Mouse (Mus musculus) heart, adult 2 months (tissue): ENCODE measurements at regions not wholly inside any gene's neighbourhood (a gene's known extent, or its start where the extent isn't known, plus 50 kb on each side); places are given as distances from the start of the nearest gene placed in this dataset.

Source experiments
- CTCF ChIP-seq: fragments of 200-600 bp; IDR thresholded peaks from 2 replicates; pipeline ENCODE4 v1.8.1; 2022; ENCODE audit warnings: antibody characterized with exemption, mild to moderate bottlenecking, moderate library complexity
- EP300 ChIP-seq: fragments of 200-500 bp; IDR thresholded peaks from 2 replicates; pipeline ENCODE4 v1.6.1; 2011; ENCODE audit warnings: low read depth, low read length, control low read depth; ENCODE audit not compliant: insufficient read depth
- POLR2A ChIP-seq: fragments of 200-500 bp; IDR thresholded peaks from 2 replicates; pipeline ENCODE4 v1.6.1; 2011; ENCODE audit warnings: mild to moderate bottlenecking, low read depth, low read length, control low read depth; ENCODE audit not compliant: insufficient read depth

DNA sequence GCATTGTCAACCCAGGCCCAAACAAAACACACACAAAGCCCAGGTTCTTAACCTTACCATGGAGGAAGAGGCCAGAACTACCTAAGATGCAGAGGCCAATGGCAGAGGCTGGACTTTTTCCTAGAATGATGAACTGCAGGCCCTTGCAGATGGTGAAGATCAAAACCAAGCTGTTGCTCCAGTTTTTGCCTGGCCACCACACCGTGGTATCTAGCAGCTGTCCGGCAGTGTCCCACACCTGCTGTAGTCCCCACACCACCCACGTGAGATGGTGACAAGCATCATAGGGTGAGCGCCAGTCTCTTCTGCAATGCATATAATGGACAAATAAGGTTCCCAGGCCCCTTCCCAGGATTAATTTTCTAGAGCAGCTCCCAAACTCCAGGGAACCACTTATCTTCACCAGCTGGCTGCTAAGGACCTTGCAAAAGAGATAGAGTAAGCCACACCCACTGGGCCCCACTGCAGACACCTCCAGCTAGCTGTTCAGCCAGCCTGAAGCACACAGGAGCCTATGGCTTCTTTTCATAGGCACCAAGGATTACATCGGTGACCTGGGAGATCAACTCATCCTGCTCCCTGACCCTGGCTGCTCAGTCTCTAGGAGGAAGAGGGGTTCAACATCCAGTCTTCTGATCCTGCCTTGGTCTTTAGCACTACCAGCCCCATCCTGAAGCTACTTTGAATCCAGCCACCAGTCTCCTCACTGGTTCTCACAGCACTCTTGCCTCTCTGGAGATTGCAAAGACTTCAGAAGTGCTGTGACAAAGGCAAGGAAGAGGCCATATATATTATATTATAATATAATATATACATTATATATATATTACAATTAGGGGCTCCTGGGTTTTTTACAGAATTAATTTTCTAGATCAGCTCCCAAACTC is 55.6 kb upstream of the Lrpap1 start:
- TF ChIP-seq CTCF (no peak), EP300 (no peak), POLR2A (no peak)
